Mouse (Mus musculus): ENCODE results near the gene Zgrf1.

Gene Zgrf1

GRCm38 (mm10) chr3:127640762-127641700, 87.7 kb downstream of the Zgrf1 start:
- DNase-seq: no peak

- no peak for DNase-seq
Observed at GRCm38 (mm10) chr3:127642211-127642610, 88.9 kb downstream of the Zgrf1 start.

- no peak for DNase-seq
Observed at GRCm38 (mm10) chr3:127646156-127646825, 93.0 kb downstream of the Zgrf1 start.

GRCm38 (mm10) chr3:127651742-127652653, 98.7 kb downstream of the Zgrf1 start:
- no peak for DNase-seq

- DNase-seq: no peak
Observed at GRCm38 (mm10) chr3:127660712-127661111, 107.4 kb downstream of the Zgrf1 start.

GRCm38 (mm10) chr3:127661646-127662531, 108.6 kb downstream of the Zgrf1 start:
- DNase-seq: no peak
